Mouse (Mus musculus) thymus, adult 2 months (tissue): ENCODE measurements around the gene Rpl10-ps3.

ENCODE experiments used
- CTCF ChIP-seq: fragments of 200-500 bp; IDR thresholded peaks from 2 replicates; pipeline ENCODE4 v1.5.1; 2012; ENCODE audit warnings: mild to moderate bottlenecking, control low read depth, low read length, moderate library complexity, borderline replicate concordance; ENCODE audit not compliant: control insufficient read depth, poor library complexity, insufficient read depth; ENCODE audit errors: extremely low read depth
- POLR2A ChIP-seq: fragments of 200-500 bp; IDR thresholded peaks from 2 replicates; pipeline ENCODE4 v1.6.1; 2012; ENCODE audit warnings: mild to moderate bottlenecking, low read length, control low read depth, moderate library complexity; ENCODE audit not compliant: control insufficient read depth, poor library complexity, insufficient read depth; ENCODE audit errors: extremely low read depth

GRCm38 (mm10) chr9:50320729-50321128, 24.0 kb downstream of the Rpl10-ps3 start:
- TF ChIP-seq CTCF, result no peak
- TF ChIP-seq POLR2A, result no peak
